Comparison of ENCODE assay signal across 8 mouse cellular contexts in the genomic region with DNA sequence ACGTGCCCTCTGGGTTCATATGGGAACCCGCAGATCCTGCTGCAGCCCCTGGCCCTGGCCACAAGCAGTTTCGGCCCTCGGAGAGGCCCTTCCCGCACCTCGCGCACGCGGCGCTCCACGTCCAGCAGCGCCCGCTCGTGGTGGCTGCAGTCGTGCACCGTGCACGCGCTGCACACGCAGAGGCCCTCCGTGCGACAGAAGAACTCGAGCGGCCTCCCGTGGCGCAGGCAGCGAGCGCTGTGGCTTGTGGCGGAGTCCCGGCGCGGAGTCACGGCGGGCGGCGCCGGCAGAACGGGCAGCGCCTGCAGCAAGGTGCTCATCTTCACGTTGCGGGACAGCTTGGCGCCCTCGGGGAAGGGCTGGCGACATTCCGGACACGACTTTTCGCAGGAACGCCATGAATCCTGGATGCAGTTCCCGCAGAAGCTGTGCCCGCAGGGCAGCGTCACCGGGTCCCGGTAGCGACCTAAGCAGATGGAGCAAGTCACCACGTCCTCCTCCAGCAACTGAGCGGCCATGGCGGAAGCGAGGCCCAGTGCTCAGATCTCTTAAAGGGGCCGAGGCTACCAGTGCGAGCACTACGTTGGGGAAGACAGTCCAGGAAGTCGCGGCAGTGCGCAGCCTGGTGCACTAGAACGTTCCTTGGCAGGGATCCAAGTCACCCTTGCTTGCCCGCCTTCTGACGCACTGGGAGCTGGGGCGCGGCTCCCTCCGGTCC. TPM values are rescaled to one million over a fixed set of nuclear protein-coding genes. Genes with fewer than 3 reads are reported as not detected.
DNase-seq lines count a peak whose midpoint lies in the region; ATAC-seq lines count a peak whose summit lies in the region.

A gene (minus strand): TSS at position 641 of the 718 bp plus-strand sequence.

- no peaks in the 10 kb centered on the region for H3K27me3 ChIP-seq in hindbrain, embryonic 16.5 days (replicated peaks; ENCODE audit: control insufficient read depth, insufficient read depth, low read length)

- H3K4me2 ChIP-seq in hindbrain, embryonic 16.5 days (ENCODE audit: low read length), result peak within 1 kb of the TSS; percentile 77

- peak within 1 kb of the TSS; percentile 94 for H3K27ac ChIP-seq in hindbrain, embryonic 16.5 days (ENCODE audit: low read depth, low read length)

- H3K9me3 ChIP-seq in hindbrain, embryonic 16.5 days (ENCODE audit: control insufficient read depth, low read length), result no peaks in the 10 kb centered on the region

- ATAC-seq in hindbrain, embryonic 16.5 days, result peak; percentile 88

- peaks cover 25% of the 10 kb centered on the region for H3K4me1 ChIP-seq in hindbrain, embryonic 16.5 days (ENCODE audit: control insufficient read depth, insufficient read depth, low read depth, low read length)

- peak; percentile 86 for DNase-seq in T-cell, adult 2 months (ENCODE audit: low spot score)
- DNase-seq in cerebellum, postnatal 4 days (ENCODE audit: low spot score in 2 of 2), result peak; percentile 74 to 88
- DNase-seq in gastrocnemius, adult 18-20 months (ENCODE audit: low spot score), result peak; percentile 89
- DNase-seq in left cerebral cortex, adult 18-20 months (ENCODE audit: low spot score in 2 of 2), result peak; percentile 84 to 90
- DNase-seq in lung, postnatal 4 days, result peak; percentile 93 to 94
- peak; percentile 94 for DNase-seq in retina, postnatal 1 day
- peak; percentile 93 for DNase-seq in thymus, postnatal 4 days

- peak within 1 kb of the TSS; percentile 61 for H3K4me3 ChIP-seq in hindbrain, embryonic 16.5 days (ENCODE audit: low read length)

- peaks cover 7% of the 10 kb centered on the region for H3K36me3 ChIP-seq in hindbrain, embryonic 16.5 days (ENCODE audit: control insufficient read depth, insufficient read depth, low read length)

- WGBS in hindbrain, embryonic 16.5 days, result under 1% methylated on average over 54 of the region's 69 CpGs

- H3K9ac ChIP-seq in hindbrain, embryonic 16.5 days (ENCODE audit: low read depth, low read length), result peak within 1 kb of the TSS; percentile 84

RNA-seq across cellular contexts. Expression of the gene that starts here (rescaled TPM):
- 1 to 10 TPM; 4.2 to 4.6 TPM for total RNA-seq in gastrocnemius, adult 18-20 months (2021)
- polyA plus RNA-seq in hindbrain, embryonic 16.5 days (2015; fragmentation: Nextera tagmentation; extraction: Ambion mirVana), result 3.0 and 4.2 TPM in 2 replicates
- 1 to 10 TPM; 7.3 to 7.9 TPM for total RNA-seq in left cerebral cortex, adult 18-20 months (2021)

Comparison
In these comparisons a context has a peak if more than half of its experiments do, and no peak if none do; other contexts are left out.
1. Peak in every context shown above with its lines: DNase-seq, ATAC-seq, H3K4me3 ChIP-seq and H3K27ac ChIP-seq.